Mouse (Mus musculus) kidney, postnatal 36 days (tissue): ENCODE results near the gene Snx30.

Experiments
- DNase-seq, 2 experiments: peaks; one replicate each; pipeline ENCODE4 v3.0.0; 2021 to 2022; ENCODE audit warnings: mixed read lengths in 2 of 2

Gene Snx30

GRCm38 (mm10) chr4:59825634-59826033 is 20.0 kb downstream of the Snx30 start:
- DNase-seq: no peak

GRCm38 (mm10) chr4:59826381-59826780 is 20.7 kb downstream of the Snx30 start:
- no peak for DNase-seq

- DNase-seq: no peak
These were observed 23.4 kb downstream of the Snx30 start for GRCm38 (mm10) chr4:59829072-59829471.

GRCm38 (mm10) chr4:59831038-59831437 is 25.4 kb downstream of the Snx30 start:
- no peak for DNase-seq

GRCm38 (mm10) chr4:59832810-59833209 is 27.2 kb downstream of the Snx30 start:
- DNase-seq: no peak

GRCm38 (mm10) chr4:59837659-59838058 is 32.0 kb downstream of the Snx30 start:
- DNase-seq: peak; percentile 33 to 48

- no peak for DNase-seq
These were observed 39.0 kb downstream of the Snx30 start for GRCm38 (mm10) chr4:59844460-59845244.

- DNase-seq: peak in 1 of 2 experiments; percentile 71
These were observed 39.6 kb downstream of the Snx30 start for GRCm38 (mm10) chr4:59845245-59845637.

- DNase-seq: peak in 1 of 2 experiments; percentile 22
These were observed 41.8 kb downstream of the Snx30 start for GRCm38 (mm10) chr4:59847447-59847846.

- DNase-seq: peak; percentile 70 to 93
These were observed 44.5 kb downstream of the Snx30 start for GRCm38 (mm10) chr4:59850181-59850580.

GRCm38 (mm10) chr4:59850886-59851623 is 45.4 kb downstream of the Snx30 start:
- DNase-seq: no peak

GRCm38 (mm10) chr4:59853155-59853554 is 47.5 kb downstream of the Snx30 start:
- DNase-seq: no peak

GRCm38 (mm10) chr4:59859693-59860425 is 54.2 kb downstream of the Snx30 start:
- DNase-seq: peak; percentile 66 to 71

GRCm38 (mm10) chr4:59860431-59860830 is 54.8 kb downstream of the Snx30 start:
- no peak for DNase-seq

GRCm38 (mm10) chr4:59861871-59862270 is 56.2 kb downstream of the Snx30 start:
- DNase-seq: no peak

- DNase-seq: no peak
These were observed 56.7 kb downstream of the Snx30 start for GRCm38 (mm10) chr4:59862335-59862734.

GRCm38 (mm10) chr4:59863869-59864268 is 58.2 kb downstream of the Snx30 start:
- DNase-seq: peak in 1 of 2 experiments; percentile 21

GRCm38 (mm10) chr4:59868086-59868485 is 62.4 kb downstream of the Snx30 start:
- no peak for DNase-seq

- DNase-seq: peak; percentile 38 to 60
These were observed 63.9 kb downstream of the Snx30 start for GRCm38 (mm10) chr4:59869488-59870057.

GRCm38 (mm10) chr4:59870433-59870832 is 64.8 kb downstream of the Snx30 start:
- DNase-seq: no peak

- peak; percentile 79 to 89 for DNase-seq
These were observed 65.4 kb downstream of the Snx30 start for GRCm38 (mm10) chr4:59870859-59871591.

GRCm38 (mm10) chr4:59873240-59873639 is 67.6 kb downstream of the Snx30 start:
- no peak for DNase-seq
